20 mouse cellular contexts compared by ENCODE assay signal in genomic region chr3:28417091-28417715, GRCm38 (mm10).
"Had no signal": no experiment of that assay in that cellular context is flagged by ENCODE, and none has a peak within 500 bp of the region (broad histone marks: within the 10 kb centered on the region; RNA-seq: fewer than 3 reads in every experiment).

No protein-coding gene starts in this region.

- H3K36me3 ChIP-seq: limb, embryonic 12.5 days; liver, embryonic 13.5 days; midbrain, embryonic 12.5 days; neural tube, embryonic 12.5 days; neural tube, embryonic 15.5 days; stomach, embryonic 15.5 days had no signal

- H3K27me3 ChIP-seq: limb, embryonic 12.5 days; liver, embryonic 13.5 days; midbrain, embryonic 12.5 days; neural tube, embryonic 12.5 days; neural tube, embryonic 15.5 days; stomach, embryonic 15.5 days had no signal

- H3K27ac ChIP-seq: kidney, postnatal 0 days; layer of hippocampus, adult 2 months; limb, embryonic 12.5 days; liver, embryonic 13.5 days; macrophage; midbrain, embryonic 12.5 days; neural tube, embryonic 12.5 days; neural tube, embryonic 15.5 days; stomach, embryonic 15.5 days had no signal

- DNase-seq: kidney, adult 2 months; kidney, postnatal 25 days; layer of hippocampus, adult 9-11 months; liver, embryonic 13.5 days; lung, adult 2 months; right cerebral cortex, adult 18-20 months; right cerebral cortex, postnatal 14 days; right cerebral cortex, postnatal 4 days; spleen, adult 18-20 months; thymus, postnatal 4 days had no signal

- H3K4me3 ChIP-seq: layer of hippocampus, adult 2 months; limb, embryonic 12.5 days; liver, embryonic 13.5 days; midbrain, embryonic 12.5 days; neural tube, embryonic 12.5 days; neural tube, embryonic 15.5 days; stomach, embryonic 15.5 days had no signal

- H3K9ac ChIP-seq: limb, embryonic 12.5 days; liver, embryonic 13.5 days; midbrain, embryonic 12.5 days; neural tube, embryonic 12.5 days; neural tube, embryonic 15.5 days; stomach, embryonic 15.5 days had no signal

- H3K4me1 ChIP-seq: liver, embryonic 13.5 days; stomach, embryonic 15.5 days had no signal

- H3K4me2 ChIP-seq: limb, embryonic 12.5 days; liver, embryonic 13.5 days; midbrain, embryonic 12.5 days; neural tube, embryonic 12.5 days; neural tube, embryonic 15.5 days; stomach, embryonic 15.5 days had no signal

- H3K9me3 ChIP-seq: limb, embryonic 12.5 days; liver, embryonic 13.5 days; midbrain, embryonic 12.5 days; neural tube, embryonic 12.5 days; neural tube, embryonic 15.5 days; stomach, embryonic 15.5 days had no signal

- ATAC-seq: intestine, postnatal 0 days; midbrain, embryonic 16.5 days had no signal
